Mouse (Mus musculus) hindbrain, embryonic 13.5 days (tissue): ENCODE data around the gene Rassf2. TPM values are rescaled to one million over a fixed set of nuclear protein-coding genes. Genes with fewer than 3 reads are reported as not detected.

Experiments used
- ATAC-seq: fragments of 200-750 bp; cut with Nextera tagmentation; 2 replicates; pipeline ENCODE4 v1.8.0; 2017; ENCODE audit warnings: moderate TSS enrichment; ENCODE audit not compliant: low FRiP score
- H3K27ac ChIP-seq: fragments of 300-500 bp; sonication (generic); 2 replicates; pipeline ENCODE4 v1.5.1; 2015; ENCODE audit warnings: inconsistent platforms, mild to moderate bottlenecking, moderate library complexity
- H3K27me3 ChIP-seq: fragments of 300-500 bp; sonication (generic); 2 replicates; pipeline ENCODE4 v1.6.1; 2015; ENCODE audit warnings: mild to moderate bottlenecking, inconsistent platforms
- H3K36me3 ChIP-seq: fragments of 300-500 bp; sonication (generic); 2 replicates; pipeline ENCODE4 v1.6.1; 2015; ENCODE audit warnings: mild to moderate bottlenecking, inconsistent platforms
- H3K4me1 ChIP-seq: fragments of 300-500 bp; sonication (generic); replicated peaks from 2 replicates; pipeline ENCODE4 v1.6.1; 2015; ENCODE audit warnings: inconsistent platforms
- H3K4me2 ChIP-seq: fragments of 300-500 bp; sonication (generic); 2 replicates; pipeline ENCODE4 v1.6.1; 2015; ENCODE audit warnings: inconsistent platforms, mild to moderate bottlenecking, moderate library complexity
- H3K4me3 ChIP-seq: fragments of 300-500 bp; sonication (generic); 2 replicates; pipeline ENCODE4 v1.5.1; 2015; ENCODE audit warnings: mild to moderate bottlenecking, inconsistent platforms
- H3K9ac ChIP-seq: fragments of 300-500 bp; sonication (generic); 2 replicates; pipeline ENCODE4 v1.6.1; 2015; ENCODE audit warnings: mild to moderate bottlenecking, inconsistent platforms
- H3K9me3 ChIP-seq: fragments of 300-500 bp; sonication (generic); 2 replicates; pipeline ENCODE4 v1.6.1; 2016; ENCODE audit warnings: inconsistent platforms
- WGBS: fragments of 180-500 bp; shearing (Covaris S2); methylation state at CpG from one replicate; pipeline ENCODE4 v1.1.7; 2015; 5-methylcytosine and 5-hydroxymethylcytosine counted together
- polyA plus RNA-seq: library from polyadenylated mRNA; unstranded; fragments of >200 nt; fragmentation: Nextera tagmentation; extraction: Ambion mirVana; gene quantifications from 2 replicates; pipeline ENCODE4 v1.2.1, GENCODE M21; 2015

Rassf2 gene
- polyA plus RNA-seq, 1 experiment from 2014 or later, result 30.6 TPM

DNA sequence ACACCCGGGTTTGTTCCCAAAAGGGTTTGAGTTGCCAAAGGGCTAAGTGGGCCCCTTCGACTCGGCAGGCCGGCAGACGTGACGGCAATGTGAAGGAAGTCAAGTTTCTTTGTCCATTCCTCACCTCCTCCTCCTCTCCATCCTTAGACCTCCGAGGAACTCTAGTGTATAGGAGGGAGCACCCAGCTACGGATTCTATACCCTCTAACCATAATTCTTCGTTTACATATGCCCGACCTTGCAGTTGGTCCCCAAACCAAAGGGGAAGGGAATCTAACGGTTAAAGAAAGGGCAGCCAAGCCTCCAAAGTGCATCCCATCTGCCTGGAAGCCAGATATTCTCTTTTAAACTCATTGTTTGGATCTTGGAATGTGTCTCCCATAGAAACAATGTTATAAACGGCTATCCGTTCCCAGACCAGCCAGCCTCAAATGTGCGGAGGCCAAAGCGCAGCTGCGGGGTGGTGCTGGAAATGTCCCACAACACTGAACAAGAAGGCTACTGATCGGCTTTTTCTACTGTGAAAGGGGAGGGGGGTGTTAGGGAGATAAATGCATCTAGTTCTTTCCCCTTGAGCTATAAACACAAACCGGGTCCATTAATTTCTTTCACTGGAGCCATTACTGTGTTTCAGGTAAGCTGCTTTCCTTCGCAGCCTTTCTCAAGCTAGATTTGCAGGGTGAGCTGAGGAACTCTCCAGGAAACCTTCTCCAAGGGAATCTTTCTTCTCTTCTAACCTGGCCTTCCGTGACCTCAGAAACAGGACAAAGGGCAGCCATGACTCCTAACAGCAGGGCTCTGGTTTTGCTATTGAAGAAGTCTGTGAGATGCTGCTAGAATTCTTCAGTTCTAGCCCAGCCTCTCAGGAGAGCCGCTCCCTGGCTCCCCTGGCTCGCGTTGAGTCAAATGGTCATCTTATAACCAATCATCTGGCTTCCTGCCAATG is 633 bp upstream of the Rassf2 start:
- Histone ChIP-seq H3K9me3 (no peaks in the 10 kb centered on the region), H3K9ac (peak overlapping the region; percentile 83), H3K4me2 (peak overlapping the region; percentile 92), H3K4me3 (peak overlapping the region; percentile 65), H3K36me3 (no peaks in the 10 kb centered on the region), H3K4me1 (peaks cover 43% of the 10 kb centered on the region), H3K27me3 (no peaks in the 10 kb centered on the region), H3K27ac (peak overlapping the region; percentile 94)
- peak; percentile 37 for ATAC-seq
- 4% methylated on average over 23 of the region's 23 CpGs for WGBS

DNA sequence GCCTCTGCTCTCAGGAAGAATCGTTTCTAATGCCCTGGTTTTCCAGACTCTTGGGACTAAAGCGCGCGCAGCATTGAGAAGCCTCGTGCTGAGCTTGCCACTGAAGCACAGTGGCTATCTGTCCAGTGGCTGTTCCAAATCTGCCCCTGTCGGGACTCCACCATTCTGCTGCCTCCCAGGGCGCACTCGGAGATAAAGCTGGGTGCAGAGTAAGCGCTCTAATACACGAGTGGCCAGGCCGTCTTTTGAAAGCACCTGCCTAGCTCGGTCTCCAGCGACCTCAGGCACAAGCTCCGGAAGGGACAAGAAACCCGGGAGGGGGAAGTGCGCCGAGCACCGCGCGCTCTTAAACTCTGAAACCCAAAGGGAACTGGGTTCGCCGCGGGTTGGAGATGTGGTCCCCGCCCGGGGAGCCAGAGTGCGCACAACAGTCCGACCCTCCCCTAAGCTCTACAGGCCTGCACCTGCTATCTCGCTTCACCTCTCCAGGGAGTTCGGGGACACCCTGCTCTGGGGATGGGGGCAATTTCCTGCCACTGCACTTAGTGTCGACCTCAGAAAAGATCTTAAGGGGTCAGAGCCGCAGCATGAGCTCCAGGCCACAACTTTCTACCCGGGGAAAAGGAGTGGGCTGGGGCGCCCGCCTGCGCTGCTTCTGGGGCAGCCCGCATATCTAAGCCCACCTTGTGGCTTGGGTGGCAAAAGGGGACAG is 1.0 kb downstream of the Rassf2 start:
- Histone ChIP-seq H3K4me1 (peaks cover 46% of the 10 kb centered on the region), H3K27ac (peak overlapping the region; percentile 94), H3K9me3 (no peaks in the 10 kb centered on the region), H3K27me3 (no peaks in the 10 kb centered on the region), H3K4me2 (peak overlapping the region; percentile 92), H3K9ac (peak overlapping the region; percentile 83), H3K36me3 (no peaks in the 10 kb centered on the region), H3K4me3 (peak overlapping the region; percentile 65)
- under 1% methylated on average over 36 of the region's 36 CpGs for WGBS
- ATAC-seq, result peak; percentile 43

DNA sequence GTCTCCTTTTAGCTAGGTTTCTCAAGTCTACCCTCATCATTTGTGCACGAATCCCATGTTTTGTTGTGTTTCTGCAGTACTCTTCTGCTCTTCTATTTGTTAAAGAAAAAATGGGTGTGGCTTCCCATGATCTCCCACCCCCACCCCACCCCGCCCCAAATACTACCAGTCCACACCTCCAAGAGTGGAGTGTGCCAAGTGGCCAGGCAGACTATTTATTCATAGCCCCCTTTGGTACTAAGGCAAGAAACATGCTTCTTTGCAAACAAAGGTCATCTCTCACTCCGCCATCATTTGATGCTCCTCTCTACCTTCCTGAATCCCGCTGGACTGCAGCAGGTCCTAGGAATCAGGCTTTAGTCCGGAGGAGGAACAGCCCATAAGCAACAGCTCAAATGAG is 2.0 kb downstream of the Rassf2 start:
- peak overlapping the region; percentile 65 for H3K4me3 ChIP-seq
- no peak for ATAC-seq
- no peaks in the 10 kb centered on the region for H3K27me3 ChIP-seq
- peak overlapping the region; percentile 94; the same call in 1 of the 2 replicates for H3K27ac ChIP-seq
- peaks cover 49% of the 10 kb centered on the region for H3K4me1 ChIP-seq
- peak overlapping the region; percentile 92 for H3K4me2 ChIP-seq
- H3K9me3 ChIP-seq, result no peaks in the 10 kb centered on the region
- 39% methylated on average over 5 of the region's 5 CpGs for WGBS
- no peaks in the 10 kb centered on the region for H3K36me3 ChIP-seq
- peak overlapping the region; percentile 83 for H3K9ac ChIP-seq

DNA sequence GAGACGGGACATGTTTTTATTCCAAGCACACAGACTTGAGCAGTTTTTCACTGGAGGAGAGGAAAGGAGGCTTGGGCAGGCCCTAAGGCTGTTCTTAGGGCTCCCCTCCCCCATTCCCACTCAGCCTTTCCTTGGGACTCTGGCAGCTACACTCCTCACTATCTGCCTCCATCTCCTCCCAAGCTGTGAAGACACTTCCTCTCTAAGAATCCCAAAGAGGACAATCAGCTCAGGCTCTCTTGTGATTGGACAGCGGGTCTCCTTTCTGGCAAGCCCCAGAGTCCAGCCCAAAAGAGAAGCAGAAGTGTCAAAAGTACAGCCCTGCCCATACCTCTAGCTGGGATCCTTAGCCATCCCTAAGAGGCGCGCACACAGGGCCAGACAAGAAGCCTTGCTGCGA is 2.7 kb downstream of the Rassf2 start:
- Histone ChIP-seq H3K27ac (no peak overlapping the region), H3K4me3 (peak overlapping the region; percentile 65; the same call in 1 of the 2 replicates), H3K27me3 (no peaks in the 10 kb centered on the region), H3K4me2 (peak overlapping the region; percentile 92), H3K36me3 (no peaks in the 10 kb centered on the region), H3K9ac (0 out of 2 replicates have a peak overlapping the region, but pooled peaks have one; percentile 3), H3K4me1 (peaks cover 49% of the 10 kb centered on the region), H3K9me3 (no peaks in the 10 kb centered on the region)
- no peak for ATAC-seq
- WGBS, result 63% methylated on average over 5 of the region's 5 CpGs

DNA sequence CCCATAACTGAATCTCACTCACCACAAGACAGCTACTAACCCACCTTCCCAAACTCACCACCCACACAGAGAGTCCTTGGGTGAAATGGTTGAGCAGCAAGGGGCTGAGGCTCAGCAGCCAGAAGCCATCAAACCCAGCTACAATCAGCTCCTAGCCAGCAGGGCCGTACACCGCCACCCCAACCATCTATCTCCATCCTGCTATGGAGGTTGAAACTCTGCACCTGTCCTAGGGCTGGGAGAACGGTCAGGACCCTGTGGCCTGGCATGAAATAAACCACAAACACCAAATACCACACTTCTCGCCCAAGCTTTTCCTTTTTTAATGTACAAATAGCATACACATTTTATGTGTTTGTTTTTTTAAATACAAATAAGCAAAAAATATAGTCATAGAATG is 6.0 kb downstream of the Rassf2 start:
- ATAC-seq, result no peak
- WGBS, result 90% methylated on average over 4 of the region's 4 CpGs

DNA sequence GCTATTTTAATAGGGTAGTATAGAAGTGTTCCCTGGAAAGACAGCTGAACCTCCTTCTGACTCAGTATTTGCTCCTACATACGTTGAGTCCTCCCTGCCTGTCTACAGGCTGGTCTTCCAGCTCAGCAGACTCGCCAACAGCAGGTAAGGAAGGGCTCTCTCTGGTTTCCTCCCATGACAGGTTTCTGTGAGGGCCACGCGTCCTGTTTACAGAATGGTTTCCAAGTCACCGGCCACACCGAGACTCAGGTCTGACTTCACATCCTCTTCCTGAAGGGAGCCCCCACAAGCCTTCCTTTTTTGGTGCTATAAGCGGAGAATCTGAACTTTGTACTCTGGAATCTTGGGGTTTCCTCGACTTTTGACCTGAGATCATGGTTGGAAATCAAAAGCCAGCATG is 7.4 kb downstream of the Rassf2 start:
- ATAC-seq, result no peak
- WGBS, result 91% methylated on average over 8 of the region's 8 CpGs
- peaks cover 2% of the 10 kb centered on the region; the same call in 1 of the 2 replicates for H3K36me3 ChIP-seq

More for the DNA sequence above, 6.0 kb downstream of the Rassf2 start:
- Histone ChIP-seq H3K27me3 (no peaks in the 10 kb centered on the region), H3K4me2 (no peak overlapping the region), H3K36me3 (no peaks in the 10 kb centered on the region; the same call in 1 of the 2 replicates), H3K4me1 (peaks cover 53% of the 10 kb centered on the region), H3K27ac (no peak overlapping the region), H3K9me3 (no peaks in the 10 kb centered on the region), H3K4me3 (no peak overlapping the region), H3K9ac (no peak overlapping the region)

DNA sequence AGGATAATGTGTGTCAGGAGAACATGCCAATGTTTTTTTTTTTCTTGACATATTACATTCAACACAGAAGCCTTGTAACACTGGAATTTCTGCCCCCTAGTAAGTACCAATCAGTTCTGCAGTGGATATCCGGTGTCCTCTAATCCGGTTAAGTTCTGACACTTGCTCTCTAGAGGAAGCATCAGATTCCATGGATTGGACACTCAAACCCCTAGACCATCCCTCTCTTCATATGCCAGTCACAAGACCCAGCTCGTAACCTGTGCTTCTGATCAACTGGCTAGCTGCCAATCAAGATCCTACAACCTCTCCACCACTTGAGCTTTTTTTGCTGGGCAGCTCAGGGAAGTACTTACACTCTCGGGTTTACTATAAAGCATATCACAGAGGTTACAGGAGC is 8.4 kb downstream of the Rassf2 start:
- peaks cover 2% of the 10 kb centered on the region; the same call in 1 of the 2 replicates for H3K36me3 ChIP-seq
- H3K4me2 ChIP-seq, result no peak overlapping the region
- 82% methylated on average over 4 of the region's 4 CpGs for WGBS
- no peaks in the 10 kb centered on the region for H3K9me3 ChIP-seq
- H3K27ac ChIP-seq, result no peak overlapping the region; the same call in 1 of the 2 replicates
- no peaks in the 10 kb centered on the region for H3K27me3 ChIP-seq
- no peak overlapping the region for H3K4me3 ChIP-seq
- no peak for ATAC-seq
- H3K4me1 ChIP-seq, result peaks cover 37% of the 10 kb centered on the region
- no peak overlapping the region for H3K9ac ChIP-seq

More for the DNA sequence above, 7.4 kb downstream of the Rassf2 start:
- Histone ChIP-seq H3K27ac (no peak overlapping the region), H3K9me3 (no peaks in the 10 kb centered on the region), H3K27me3 (no peaks in the 10 kb centered on the region), H3K4me2 (no peak overlapping the region), H3K9ac (no peak overlapping the region), H3K4me3 (no peak overlapping the region), H3K4me1 (peaks cover 46% of the 10 kb centered on the region)

DNA sequence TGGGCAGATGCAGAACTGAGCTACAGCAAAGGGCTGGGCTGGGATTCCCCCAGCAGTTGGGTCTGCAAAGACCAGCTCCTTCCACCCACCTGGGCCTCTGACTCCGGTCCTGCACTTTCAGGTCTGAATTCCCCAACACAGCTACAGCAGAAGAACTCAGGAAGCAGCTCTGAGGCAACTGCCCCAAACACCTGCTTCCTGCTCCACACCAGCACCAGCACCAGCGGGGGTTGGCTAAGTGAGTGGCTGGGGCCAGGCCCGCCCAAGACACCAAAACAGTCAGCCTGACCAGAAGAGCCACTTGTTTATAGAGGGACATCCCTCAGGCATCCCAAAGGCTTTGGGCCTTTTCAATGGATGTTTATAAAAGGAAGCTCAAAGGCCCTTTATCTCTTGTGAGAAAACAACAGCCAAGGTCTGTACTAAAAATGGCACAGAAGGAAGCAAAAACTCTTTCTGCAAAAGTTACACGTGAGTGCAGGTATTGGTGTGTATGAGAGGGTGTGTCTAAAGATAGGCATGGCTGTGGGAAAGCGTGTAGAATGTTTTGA is 9.0 kb downstream of the Rassf2 start:
- no peak overlapping the region for H3K4me3 ChIP-seq
- no peak overlapping the region for H3K4me2 ChIP-seq
- ATAC-seq, result no peak
- peaks cover 36% of the 10 kb centered on the region for H3K4me1 ChIP-seq
- H3K9ac ChIP-seq, result no peak overlapping the region
- 75% methylated on average over 5 of the region's 5 CpGs for whole genome bisulfite sequencing
- H3K27me3 ChIP-seq, result no peaks in the 10 kb centered on the region
- H3K27ac ChIP-seq, result peak overlapping the region; percentile 26
- H3K36me3 ChIP-seq, result peaks cover 2% of the 10 kb centered on the region; the same call in 1 of the 2 replicates
- no peaks in the 10 kb centered on the region for H3K9me3 ChIP-seq

DNA sequence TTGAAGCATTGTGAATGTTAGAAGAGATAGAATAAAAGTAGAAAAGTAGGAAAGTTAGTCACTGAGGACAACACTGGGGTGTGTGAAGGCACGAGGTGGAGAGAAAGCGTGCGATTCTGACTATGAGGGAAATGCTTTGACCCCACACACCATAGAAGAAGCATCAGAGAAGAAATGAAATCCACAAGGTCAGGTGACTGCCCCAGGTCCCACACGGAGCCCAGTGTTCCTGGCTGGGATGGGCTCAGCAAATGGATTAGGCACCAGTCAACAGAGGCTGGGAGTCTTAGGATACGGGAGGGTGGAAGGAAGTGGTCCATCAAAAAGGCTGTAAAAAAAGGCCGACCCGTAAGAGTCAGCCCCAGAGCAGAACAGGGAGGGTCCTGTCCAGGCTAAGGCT is 9.6 kb downstream of the Rassf2 start:
- Histone ChIP-seq H3K36me3 (peaks cover 2% of the 10 kb centered on the region; the same call in 1 of the 2 replicates), H3K9me3 (no peaks in the 10 kb centered on the region), H3K27ac (peak overlapping the region; percentile 26), H3K4me1 (peaks cover 34% of the 10 kb centered on the region), H3K9ac (no peak overlapping the region), H3K27me3 (no peaks in the 10 kb centered on the region), H3K4me2 (no peak overlapping the region), H3K4me3 (no peak overlapping the region)
- ATAC-seq, result no peak
- WGBS, result 86% methylated on average over 7 of the region's 7 CpGs

DNA sequence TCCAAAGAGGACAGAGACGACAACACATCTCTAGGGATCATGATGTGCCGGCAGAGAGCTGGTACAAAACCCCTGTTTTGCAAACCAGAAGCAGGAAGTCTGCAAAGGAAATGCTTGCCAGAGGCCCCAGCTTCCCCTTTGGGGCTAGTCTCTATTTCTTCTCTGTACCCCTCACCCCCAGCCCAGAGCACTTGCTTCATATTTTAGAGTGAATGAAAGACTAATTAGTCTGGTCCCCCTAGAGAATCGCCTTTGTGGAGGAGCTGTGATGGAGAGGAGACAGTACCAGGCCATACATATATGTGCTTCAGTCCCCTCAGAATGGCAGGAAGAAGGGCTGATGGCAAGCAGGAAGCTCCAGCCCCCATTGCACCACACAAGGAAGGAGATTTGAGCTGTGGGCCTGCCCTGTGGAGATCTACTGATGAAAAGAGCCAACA is 10.7 kb downstream of the Rassf2 start:
- Histone ChIP-seq H3K9ac (no peak overlapping the region), H3K27ac (0 out of 2 replicates have a peak overlapping the region, but pooled peaks have one; percentile 23), H3K27me3 (no peaks in the 10 kb centered on the region), H3K4me3 (no peak overlapping the region), H3K4me1 (peaks cover 28% of the 10 kb centered on the region), H3K9me3 (no peaks in the 10 kb centered on the region), H3K4me2 (no peak overlapping the region), H3K36me3 (peaks cover 6% of the 10 kb centered on the region; the same call in 1 of the 2 replicates)
- 70% methylated on average over 3 of the region's 3 CpGs for WGBS
- no peak for ATAC-seq

DNA sequence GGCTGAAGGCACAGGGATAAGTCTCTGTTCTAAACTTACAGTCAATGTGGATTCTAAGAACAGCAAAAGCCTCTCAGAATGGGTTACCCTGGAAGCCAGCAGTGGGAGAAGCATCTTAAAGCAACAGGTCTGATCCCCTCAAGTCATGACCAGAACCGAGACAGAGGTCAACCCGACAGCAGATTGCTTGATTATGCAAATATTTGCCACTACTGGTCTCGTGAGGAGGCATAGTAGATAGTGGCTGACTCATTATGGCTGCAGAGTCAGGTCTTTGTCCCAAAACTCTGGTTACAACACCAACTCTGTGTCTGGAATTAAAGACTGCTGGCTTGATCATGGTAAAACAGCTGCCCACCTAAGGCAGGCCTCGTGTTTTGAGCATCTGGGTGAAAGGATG is 11.9 kb downstream of the Rassf2 start:
- Histone ChIP-seq H3K4me1 (peaks cover 26% of the 10 kb centered on the region), H3K4me2 (no peak overlapping the region), H3K36me3 (peaks cover 6% of the 10 kb centered on the region; the same call in 1 of the 2 replicates), H3K27me3 (no peaks in the 10 kb centered on the region), H3K9me3 (no peaks in the 10 kb centered on the region), H3K9ac (no peak overlapping the region), H3K27ac (no peak overlapping the region), H3K4me3 (no peak overlapping the region)
- 66% methylated on average over 4 of the region's 4 CpGs for WGBS
- ATAC-seq, result no peak

DNA sequence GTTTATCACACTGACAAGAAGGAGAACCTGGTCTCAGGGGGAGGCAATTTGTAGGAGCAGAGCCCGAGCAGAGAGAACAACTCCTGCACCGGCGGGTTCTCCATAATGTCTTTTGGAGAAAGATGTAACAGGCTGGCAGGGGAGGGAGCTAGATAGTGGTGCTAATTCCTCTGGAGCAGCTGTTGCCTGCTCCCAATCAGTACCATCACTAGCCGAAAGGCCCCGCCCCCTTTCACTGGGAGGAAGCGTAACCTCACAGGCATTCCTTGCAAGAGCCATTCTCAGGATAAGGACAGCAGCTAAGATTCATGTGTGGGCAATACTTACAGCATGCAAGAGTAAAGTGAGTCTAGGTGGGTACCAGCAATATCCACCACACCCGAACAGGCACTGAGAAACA is 12.4 kb downstream of the Rassf2 start:
- no peak for ATAC-seq
- WGBS, result 60% methylated on average over 7 of the region's 7 CpGs
- peaks cover 6% of the 10 kb centered on the region; the same call in 1 of the 2 replicates for H3K36me3 ChIP-seq

More for the DNA sequence above, 12.4 kb downstream of the Rassf2 start:
- Histone ChIP-seq H3K9ac (no peak overlapping the region), H3K4me2 (no peak overlapping the region), H3K27me3 (no peaks in the 10 kb centered on the region), H3K9me3 (no peaks in the 10 kb centered on the region), H3K4me3 (no peak overlapping the region), H3K4me1 (peaks cover 25% of the 10 kb centered on the region), H3K27ac (no peak overlapping the region)
